Mouse (Mus musculus): ENCODE results near the gene Tmem131. TPM values are rescaled to one million over a fixed set of nuclear protein-coding genes. Genes with fewer than 3 reads are reported as not detected.

Tmem131 gene
- polyA plus RNA-seq, 1 experiment, result 12.1 TPM

DNA sequence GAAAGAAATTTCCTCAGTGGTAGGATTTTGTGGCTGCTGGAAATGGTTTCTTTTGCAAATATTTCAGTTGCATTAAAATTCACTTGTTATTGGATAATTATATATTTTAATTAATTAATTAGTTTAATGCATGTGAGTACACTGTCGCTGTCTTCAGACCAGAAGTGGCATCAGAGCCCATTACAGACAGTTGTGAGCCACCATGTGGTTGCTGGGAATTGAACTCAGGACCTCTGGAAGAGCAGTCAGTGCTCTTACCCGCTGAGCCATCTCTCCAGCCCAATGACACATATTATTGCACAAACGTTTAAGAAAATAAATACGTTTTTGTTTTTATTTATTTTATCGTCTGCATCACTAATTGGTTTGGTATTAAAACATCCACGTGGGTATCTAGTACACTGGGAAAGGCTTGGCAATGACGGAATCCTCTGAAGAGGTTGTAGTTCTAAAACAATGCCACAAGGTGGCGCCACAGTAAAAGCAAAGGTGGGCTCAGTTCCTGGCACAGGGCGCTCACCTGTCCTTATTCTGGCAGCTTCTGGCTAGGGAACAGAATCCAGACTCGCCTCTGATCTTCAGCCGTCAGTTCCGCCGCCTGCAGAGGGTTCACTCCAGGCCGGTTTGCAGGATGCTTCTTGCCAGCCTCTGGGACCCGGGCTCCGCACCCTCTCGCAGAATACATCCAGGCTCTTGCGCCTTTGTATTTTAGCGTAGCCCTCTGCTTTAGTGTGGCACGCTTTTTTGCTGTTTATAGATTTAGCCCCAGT, 158.9 kb downstream of the Tmem131 start:
- H3K4me3 ChIP-seq (replicated peaks), result peak overlapping the region; percentile 91

DNA sequence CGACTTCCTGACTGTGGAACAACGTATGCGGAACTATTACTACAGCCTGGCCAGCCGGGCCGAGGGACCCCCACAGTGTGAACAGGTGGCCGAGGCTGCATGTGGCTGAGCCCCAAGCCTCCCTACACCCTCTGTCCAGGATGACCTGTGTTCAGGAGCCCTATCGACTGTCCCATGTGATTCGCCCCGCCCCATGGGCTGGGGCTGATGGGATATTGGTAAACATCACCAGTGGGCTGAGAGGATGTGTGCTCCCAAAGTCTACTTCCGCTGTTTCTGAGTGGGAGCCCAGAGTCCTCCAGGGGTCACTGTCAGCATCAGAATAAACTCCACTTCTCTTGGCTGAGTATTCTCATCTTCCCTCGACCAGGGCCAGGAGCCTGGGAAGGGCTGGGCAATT, 161.0 kb downstream of the Tmem131 start:
- TF ChIP-seq GATA1 (IDR thresholded peaks at IDR 0.05; ENCODE audit: borderline replicate concordance, low read length), result no peak
- TF ChIP-seq FLI1 (IDR thresholded peaks at IDR 0.05; ENCODE audit: low read length), result no peak
- H3K9me3 ChIP-seq, result peaks cover 11% of the 10 kb centered on the region
- H3K36me3 ChIP-seq (replicated peaks; ENCODE audit: low read length), result no peaks in the 10 kb centered on the region
- H3K4me1 ChIP-seq, result peaks cover 10% of the 10 kb centered on the region
- peaks cover 61% of the 10 kb centered on the region for H3K27me3 ChIP-seq (replicated peaks)
- H3K4me3 ChIP-seq (replicated peaks), result no peak overlapping the region

More for the DNA sequence above, 158.9 kb downstream of the Tmem131 start:
- no peak for TF ChIP-seq FLI1 (IDR thresholded peaks at IDR 0.05; ENCODE audit: low read length)
- no peak for TF ChIP-seq GATA1 (IDR thresholded peaks at IDR 0.05; ENCODE audit: borderline replicate concordance, low read length)
- peaks cover 46% of the 10 kb centered on the region for H3K27me3 ChIP-seq (replicated peaks)
- H3K9me3 ChIP-seq, result peaks cover 7% of the 10 kb centered on the region
- H3K4me1 ChIP-seq, result peaks cover 10% of the 10 kb centered on the region
- H3K36me3 ChIP-seq (replicated peaks; ENCODE audit: low read length), result no peaks in the 10 kb centered on the region

DNA sequence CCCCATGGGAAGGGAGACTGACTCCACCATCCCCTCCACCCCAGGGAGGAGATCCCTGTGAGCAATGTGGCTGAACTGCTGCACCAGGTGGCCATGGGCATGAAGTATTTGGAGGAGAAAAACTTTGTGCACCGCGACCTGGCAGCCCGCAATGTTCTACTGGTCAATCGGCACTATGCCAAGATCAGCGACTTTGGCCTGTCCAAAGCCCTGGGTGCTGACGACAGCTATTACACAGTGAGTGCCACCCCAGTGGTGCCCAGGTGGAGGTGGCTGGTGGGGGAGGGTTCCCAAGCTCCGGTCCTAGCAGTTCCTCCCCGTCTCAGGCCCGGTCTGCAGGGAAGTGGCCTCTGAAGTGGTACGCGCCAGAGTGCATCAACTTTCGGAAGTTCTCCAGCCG, 162.7 kb downstream of the Tmem131 start:
- Histone ChIP-seq H3K36me3 (replicated peaks; ENCODE audit: low read length) (no peaks in the 10 kb centered on the region), H3K4me1 (peaks cover 10% of the 10 kb centered on the region), H3K9me3 (peaks cover 11% of the 10 kb centered on the region), H3K27me3 (replicated peaks) (peaks cover 62% of the 10 kb centered on the region), H3K4me3 (replicated peaks) (no peak overlapping the region)
- TF ChIP-seq FLI1 (IDR thresholded peaks at IDR 0.05; ENCODE audit: low read length) (no peak), GATA1 (IDR thresholded peaks at IDR 0.05; ENCODE audit: borderline replicate concordance, low read length) (no peak)

DNA sequence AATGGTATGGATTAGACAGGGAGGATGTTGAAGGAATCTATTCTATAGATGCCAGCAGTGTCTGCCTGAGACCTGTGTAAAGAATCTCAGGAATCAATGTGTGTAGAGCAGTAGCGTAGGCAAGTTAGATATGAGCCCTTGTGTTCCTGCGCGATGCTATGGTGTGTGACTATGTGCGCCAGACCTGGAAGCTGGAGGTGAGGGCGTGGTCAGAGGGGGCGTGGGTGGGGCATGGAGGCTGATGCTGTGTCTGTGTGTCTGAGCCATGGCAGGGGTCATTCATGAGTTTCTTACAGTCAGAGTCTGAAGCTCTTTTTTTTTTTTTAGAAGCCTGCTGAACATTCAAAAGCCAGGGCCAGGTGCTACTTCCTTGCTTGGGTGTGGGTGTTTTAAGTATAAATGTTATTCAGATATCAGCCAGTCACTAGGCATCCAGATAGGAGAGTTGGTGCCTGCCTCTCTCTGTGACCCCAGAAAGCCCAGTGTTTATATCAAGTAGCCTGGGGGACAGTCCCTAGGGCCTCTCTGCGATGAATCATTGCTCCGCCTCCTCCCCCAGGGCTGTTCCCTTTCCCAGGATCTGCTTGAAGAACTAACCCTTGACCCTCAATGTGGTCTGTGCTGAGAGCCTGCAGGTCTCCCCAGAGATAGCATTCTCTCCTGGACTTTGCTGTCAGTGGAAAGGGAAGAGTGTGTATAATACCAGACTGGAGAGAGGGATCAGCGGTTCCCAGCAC, 171.1 kb downstream of the Tmem131 start:
- Histone ChIP-seq H3K36me3 (replicated peaks; ENCODE audit: low read length) (no peaks in the 10 kb centered on the region), H3K27me3 (replicated peaks) (peaks cover 42% of the 10 kb centered on the region), H3K9me3 (peaks cover 14% of the 10 kb centered on the region), H3K4me1 (peaks cover 6% of the 10 kb centered on the region), H3K4me3 (replicated peaks) (no peak overlapping the region)
- TF ChIP-seq GATA1 (IDR thresholded peaks at IDR 0.05; ENCODE audit: borderline replicate concordance, low read length), result no peak

DNA sequence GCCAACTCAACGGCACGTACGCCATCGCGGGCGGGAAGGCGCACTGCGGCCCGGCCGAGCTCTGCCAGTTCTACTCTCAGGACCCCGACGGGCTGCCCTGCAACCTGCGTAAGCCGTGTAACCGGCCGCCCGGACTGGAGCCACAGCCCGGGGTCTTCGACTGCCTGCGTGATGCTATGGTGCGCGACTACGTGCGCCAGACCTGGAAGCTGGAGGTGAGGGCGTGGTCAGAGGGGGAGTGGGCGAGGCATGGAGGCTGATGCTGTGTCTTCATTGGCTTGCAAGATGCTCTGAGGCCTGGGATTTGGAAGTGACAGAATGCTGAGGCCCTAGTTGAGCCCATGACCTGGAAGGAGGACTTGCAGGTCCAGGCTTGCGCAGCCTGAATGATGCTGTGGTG, 172.5 kb downstream of the Tmem131 start:
- Histone ChIP-seq H3K36me3 (replicated peaks; ENCODE audit: low read length) (no peaks in the 10 kb centered on the region), H3K4me3 (replicated peaks) (peak overlapping the region; percentile 30), H3K27me3 (replicated peaks) (peaks cover 37% of the 10 kb centered on the region), H3K4me1 (peaks cover 20% of the 10 kb centered on the region), H3K9me3 (peaks cover 7% of the 10 kb centered on the region; the same call in 1 of the 2 replicates)
- TF ChIP-seq GATA1 (IDR thresholded peaks at IDR 0.05; ENCODE audit: borderline replicate concordance, low read length) (no peak), FLI1 (IDR thresholded peaks at IDR 0.05; ENCODE audit: low read length) (no peak)

DNA sequence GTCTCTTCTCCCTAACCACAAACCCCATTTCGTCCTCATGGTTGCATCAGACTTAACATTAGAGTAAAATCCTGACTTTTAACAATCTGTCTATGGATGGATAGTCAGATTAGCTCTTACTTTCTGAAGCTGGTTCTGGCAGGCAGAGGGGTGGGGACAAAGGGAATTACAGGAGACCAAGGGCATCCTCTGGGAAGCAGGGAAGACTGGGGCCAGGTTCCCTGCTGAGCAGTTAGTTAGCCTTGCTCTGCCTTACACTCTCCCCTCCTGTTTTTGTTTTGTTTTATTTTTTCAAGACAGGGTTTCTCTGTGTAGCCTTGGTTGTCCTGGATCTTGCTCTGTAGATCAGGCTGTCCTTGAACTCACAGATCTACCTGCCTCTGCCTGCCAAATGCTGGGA, 173.5 kb downstream of the Tmem131 start:
- Histone ChIP-seq H3K4me1 (peaks cover 30% of the 10 kb centered on the region), H3K27me3 (replicated peaks) (peaks cover 44% of the 10 kb centered on the region)

DNA sequence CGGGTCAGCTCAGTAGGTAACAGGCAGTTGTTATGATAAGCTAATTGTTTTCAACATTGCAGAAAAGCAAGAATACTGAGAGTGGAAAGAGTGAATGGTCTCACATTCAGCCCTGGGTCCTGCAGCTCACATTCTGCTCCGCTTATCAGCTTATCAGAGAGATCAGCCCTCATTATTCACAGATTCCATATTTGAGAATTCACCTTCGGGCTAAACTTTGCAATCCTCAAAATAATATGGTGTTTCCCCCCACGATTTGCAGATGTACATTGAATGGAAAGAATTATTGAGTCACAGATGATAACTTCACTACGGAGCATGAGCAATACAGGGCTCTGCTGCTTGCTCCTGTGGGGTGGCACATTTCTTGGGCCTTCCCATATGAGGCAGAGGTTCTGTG, 174.7 kb downstream of the Tmem131 start:
- TF ChIP-seq FLI1 (IDR thresholded peaks at IDR 0.05; ENCODE audit: low read length), result no peak
- no peak for TF ChIP-seq GATA1 (IDR thresholded peaks at IDR 0.05; ENCODE audit: borderline replicate concordance, low read length)
- peaks cover 39% of the 10 kb centered on the region for H3K4me1 ChIP-seq
- peaks cover 7% of the 10 kb centered on the region; the same call in 1 of the 2 replicates for H3K9me3 ChIP-seq
- peaks cover 47% of the 10 kb centered on the region for H3K27me3 ChIP-seq (replicated peaks)
- H3K36me3 ChIP-seq (replicated peaks; ENCODE audit: low read length), result no peaks in the 10 kb centered on the region
- no peak overlapping the region for H3K4me3 ChIP-seq (replicated peaks)

More for the DNA sequence above, 173.5 kb downstream of the Tmem131 start:
- H3K9me3 ChIP-seq, result peaks cover 7% of the 10 kb centered on the region; the same call in 1 of the 2 replicates
- no peaks in the 10 kb centered on the region for H3K36me3 ChIP-seq (replicated peaks; ENCODE audit: low read length)
- TF ChIP-seq FLI1 (IDR thresholded peaks at IDR 0.05; ENCODE audit: low read length) (no peak), GATA1 (IDR thresholded peaks at IDR 0.05; ENCODE audit: borderline replicate concordance, low read length) (no peak)
- H3K4me3 ChIP-seq (replicated peaks), result no peak overlapping the region

DNA sequence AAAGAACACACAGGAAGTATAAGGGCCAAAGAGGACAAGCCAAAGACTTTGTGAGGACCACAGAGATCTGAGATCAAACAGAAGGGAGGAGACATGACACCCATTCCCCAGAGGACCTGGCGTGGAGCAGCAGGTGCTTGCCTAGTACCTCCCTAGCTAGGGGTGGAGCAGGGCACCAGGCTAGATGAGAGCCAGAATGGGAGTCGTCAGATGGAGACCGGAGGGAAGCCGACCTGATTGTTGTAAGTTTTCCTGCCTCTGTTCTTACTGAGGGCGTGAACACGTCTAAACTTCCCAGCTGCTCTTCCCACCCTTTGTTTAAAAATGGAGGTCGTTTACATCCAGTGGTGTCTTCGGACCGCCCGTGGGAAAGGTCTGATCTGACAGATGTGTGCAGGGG, 176.1 kb downstream of the Tmem131 start:
- H3K36me3 ChIP-seq (replicated peaks; ENCODE audit: low read length), result no peaks in the 10 kb centered on the region
- no peak for TF ChIP-seq FLI1 (IDR thresholded peaks at IDR 0.05; ENCODE audit: low read length)
- no peak for TF ChIP-seq GATA1 (IDR thresholded peaks at IDR 0.05; ENCODE audit: borderline replicate concordance, low read length)
- H3K4me3 ChIP-seq (replicated peaks), result no peak overlapping the region
- H3K4me1 ChIP-seq, result peaks cover 39% of the 10 kb centered on the region
- peaks cover 60% of the 10 kb centered on the region for H3K27me3 ChIP-seq (replicated peaks)
- H3K9me3 ChIP-seq, result peaks cover 7% of the 10 kb centered on the region; the same call in 1 of the 2 replicates

DNA sequence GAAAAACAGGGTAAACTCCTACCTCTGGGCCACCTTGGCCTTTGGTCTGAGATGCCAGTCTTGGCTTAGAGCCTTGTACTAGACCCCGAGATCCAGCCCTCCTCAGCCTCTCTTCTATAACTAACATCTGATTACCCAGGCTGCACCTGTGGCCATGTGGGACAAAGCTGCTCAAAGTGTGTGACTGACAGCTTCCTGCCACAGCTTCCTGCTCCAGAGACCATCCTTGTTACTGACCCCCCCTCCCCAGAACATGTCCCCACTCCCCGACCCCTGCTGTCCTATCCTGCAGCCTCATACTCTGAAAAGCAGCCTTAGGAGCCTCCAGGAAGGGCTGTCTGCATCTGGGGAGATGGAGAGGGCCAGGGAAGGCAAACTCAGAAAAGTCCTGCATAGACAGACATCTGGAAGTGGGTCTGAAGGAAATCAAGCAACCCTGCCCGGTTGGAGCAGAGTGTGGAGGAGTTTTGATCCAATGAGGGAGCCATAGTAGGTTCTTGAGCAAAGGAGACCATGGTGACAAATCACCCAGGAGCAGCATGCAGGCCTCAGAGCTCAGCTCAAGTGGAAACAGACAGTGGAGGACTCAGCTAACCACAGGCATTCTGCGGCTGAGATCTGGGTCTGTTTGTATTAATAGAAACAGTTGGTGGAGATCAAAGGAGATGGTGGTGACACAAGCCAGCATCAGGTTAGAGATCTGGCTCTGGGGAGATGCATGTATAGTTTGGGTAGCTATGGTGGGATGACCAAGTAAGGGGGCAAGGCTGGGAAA, 176.8 kb downstream of the Tmem131 start:
- Histone ChIP-seq H3K36me3 (replicated peaks; ENCODE audit: low read length) (no peaks in the 10 kb centered on the region), H3K9me3 (peaks cover 7% of the 10 kb centered on the region; the same call in 1 of the 2 replicates), H3K4me3 (replicated peaks) (no peak overlapping the region), H3K4me1 (peaks cover 39% of the 10 kb centered on the region), H3K27me3 (replicated peaks) (peaks cover 61% of the 10 kb centered on the region)
- TF ChIP-seq GATA1 (IDR thresholded peaks at IDR 0.05; ENCODE audit: borderline replicate concordance, low read length) (no peak), FLI1 (IDR thresholded peaks at IDR 0.05; ENCODE audit: low read length) (no peak)
